Mouse (Mus musculus): Measurements from ENCODE around the gene Zmat5.

GRCm38 (mm10) chr11:4671736-4672135 lies 32.7 kb upstream of the Zmat5 start:
- TF ChIP-seq CTCF (IDR thresholded peaks at IDR 0.05; ENCODE audit: control insufficient read depth, insufficient read depth, insufficient read length) (no peak), MYOD1 (IDR thresholded peaks at IDR 0.05; ENCODE audit: control insufficient read depth, insufficient read length, low read depth) (no peak), MAX (IDR thresholded peaks at IDR 0.05) (no peak)

Data from C2C12 (cell line).